Mouse (Mus musculus) MEL-GATA-1-ER (cell line): ENCODE results near the gene Mark2.

Experiments
- DNase-seq: peaks from one replicate; pipeline ENCODE4 v3.0.0-alpha.2; 2012; ENCODE audit warnings: low read depth; ENCODE audit errors: extremely low read depth

Gene Mark2

DNA sequence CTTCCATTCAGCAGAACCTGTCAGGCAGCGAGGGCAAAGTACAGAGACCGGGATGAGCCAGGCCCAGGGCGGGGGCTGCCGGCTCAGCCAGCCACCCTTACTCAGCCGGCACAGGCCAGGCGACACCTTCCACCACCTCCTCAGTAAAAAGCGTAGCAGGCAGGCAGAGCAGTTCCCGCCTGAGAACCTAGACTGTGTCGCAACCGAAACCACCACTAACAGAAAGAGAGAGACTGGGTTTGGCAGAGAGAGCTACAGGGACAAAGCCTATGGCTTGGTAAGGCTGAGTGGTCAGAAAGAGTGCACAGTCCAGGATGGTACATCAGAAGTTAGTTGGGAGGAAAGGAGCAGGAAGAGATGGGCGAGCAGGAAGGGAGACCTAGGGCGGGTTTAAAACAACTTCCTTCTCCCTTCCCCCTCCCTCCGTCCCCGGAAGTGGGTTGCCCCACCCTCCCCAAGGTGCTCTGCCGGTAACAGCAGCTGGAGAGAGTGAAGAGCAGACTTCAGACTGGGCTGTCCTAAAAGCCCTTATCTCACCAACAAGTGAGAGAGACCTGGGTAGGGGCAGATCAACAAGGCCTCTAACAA, 46.5 kb downstream of the Mark2 start:
- peak; percentile 57 for DNase-seq

- DNase-seq: no peak
Measured at GRCm38 (mm10) chr19:7294098-7294876, 47.4 kb downstream of the Mark2 start.

GRCm38 (mm10) chr19:7291958-7292709, 49.5 kb downstream of the Mark2 start:
- DNase-seq: no peak

DNA sequence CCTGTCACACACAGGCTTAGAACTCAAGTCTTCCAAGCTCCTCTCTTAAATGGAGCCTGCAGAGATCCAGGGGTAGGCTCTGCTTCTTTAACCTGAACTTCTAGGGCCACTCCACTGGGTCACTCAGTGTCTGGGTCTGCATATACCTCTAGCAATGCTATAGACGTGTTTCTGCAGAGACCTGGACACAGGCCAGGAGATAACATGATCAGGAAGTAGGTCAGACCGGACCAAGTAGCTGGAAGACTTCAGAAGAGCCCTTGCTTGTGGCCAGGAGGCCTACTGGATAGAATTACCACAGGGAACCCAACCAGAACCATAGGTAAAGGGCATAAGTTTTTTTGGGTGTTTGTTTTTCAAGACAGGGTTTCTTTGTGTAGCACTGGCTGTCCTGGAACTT, 51.9 kb downstream of the Mark2 start:
- DNase-seq: no peak

- no peak for DNase-seq
Measured at GRCm38 (mm10) chr19:7288288-7288687, 53.4 kb downstream of the Mark2 start.

GRCm38 (mm10) chr19:7286563-7287315, 54.9 kb downstream of the Mark2 start:
- no peak for DNase-seq

DNA sequence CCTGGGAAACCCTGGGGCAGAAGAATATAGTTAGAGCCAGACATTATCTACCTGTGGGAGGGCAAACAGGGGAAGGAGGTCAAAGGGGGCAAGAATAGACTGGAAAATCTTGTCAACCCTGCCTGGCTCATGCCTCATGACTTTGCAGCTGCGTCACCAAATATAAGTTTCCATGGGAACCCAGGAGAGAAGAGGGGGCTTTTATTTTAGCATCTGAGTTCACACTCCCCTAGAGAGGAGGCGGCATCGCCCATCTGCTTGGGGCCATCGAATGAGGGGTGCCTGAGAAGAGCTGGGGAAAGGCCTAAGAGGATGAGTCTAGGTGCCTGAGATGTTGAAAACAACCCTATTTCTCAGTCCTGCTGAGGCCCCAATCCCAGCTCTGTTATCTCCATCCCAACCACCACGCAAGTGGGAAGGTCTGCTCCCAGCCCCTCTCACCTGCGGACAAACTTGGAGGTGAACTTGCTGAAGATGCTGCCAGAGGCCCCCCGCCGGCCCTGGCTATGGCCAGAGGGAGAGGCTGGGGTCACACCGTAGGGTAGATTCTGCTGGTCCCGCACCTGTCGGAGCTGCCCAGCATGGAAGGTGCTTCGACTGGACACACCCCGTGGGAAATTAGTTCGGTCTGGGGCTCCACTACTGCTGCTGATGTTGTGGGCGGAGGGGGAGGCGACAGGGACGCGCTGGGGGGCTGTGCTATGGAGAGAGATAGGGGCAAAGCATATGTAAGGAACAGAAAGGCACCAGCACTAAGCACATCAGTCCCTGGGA, 60.9 kb downstream of the Mark2 start:
- DNase-seq: no peak

DNA sequence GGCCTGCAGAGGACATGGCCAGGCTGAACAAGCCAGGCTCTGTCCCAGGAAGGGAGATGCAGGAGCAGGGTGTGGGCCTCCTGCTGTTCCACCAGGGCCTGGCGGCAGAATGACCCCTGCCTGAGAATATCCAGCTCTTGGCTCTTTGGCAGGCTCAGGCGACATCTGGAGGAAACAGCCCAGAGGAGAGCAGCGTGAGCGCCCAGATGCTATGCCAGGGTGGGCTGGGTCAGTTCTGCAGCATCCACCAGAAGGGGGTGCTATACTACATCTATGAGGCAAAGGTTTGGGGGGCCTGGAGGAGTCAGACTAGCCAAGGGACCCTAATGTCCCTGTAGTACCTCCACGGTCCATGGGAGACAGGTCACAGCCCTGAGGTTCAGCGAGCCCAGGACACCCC, 62.5 kb downstream of the Mark2 start:
- no peak for DNase-seq

GRCm38 (mm10) chr19:7278200-7278906, 63.3 kb downstream of the Mark2 start:
- no peak for DNase-seq

DNA sequence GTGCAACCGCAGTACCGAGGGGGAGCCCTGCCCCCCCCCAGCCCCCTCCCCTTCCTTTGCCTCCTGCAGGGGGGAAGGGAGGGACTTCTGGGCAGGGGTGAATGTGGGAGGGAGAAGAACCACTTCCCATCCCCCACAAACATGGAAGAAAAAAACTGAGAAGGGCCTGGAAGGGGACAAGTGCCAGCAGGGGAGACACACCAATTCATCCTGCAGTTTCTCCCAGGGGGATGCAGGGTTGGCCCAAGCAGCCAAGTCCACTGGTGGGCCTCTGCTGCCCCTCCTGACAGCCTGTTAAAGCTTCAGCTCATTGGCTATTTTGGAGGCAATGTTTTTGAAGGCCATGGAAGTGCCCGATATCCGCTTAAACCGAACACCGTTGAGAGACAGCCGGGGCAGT, 64.9 kb downstream of the Mark2 start:
- no peak for DNase-seq

GRCm38 (mm10) chr19:7276053-7276659, 65.5 kb downstream of the Mark2 start:
- DNase-seq: no peak

GRCm38 (mm10) chr19:7275131-7275789, 66.4 kb downstream of the Mark2 start:
- no peak for DNase-seq

DNA sequence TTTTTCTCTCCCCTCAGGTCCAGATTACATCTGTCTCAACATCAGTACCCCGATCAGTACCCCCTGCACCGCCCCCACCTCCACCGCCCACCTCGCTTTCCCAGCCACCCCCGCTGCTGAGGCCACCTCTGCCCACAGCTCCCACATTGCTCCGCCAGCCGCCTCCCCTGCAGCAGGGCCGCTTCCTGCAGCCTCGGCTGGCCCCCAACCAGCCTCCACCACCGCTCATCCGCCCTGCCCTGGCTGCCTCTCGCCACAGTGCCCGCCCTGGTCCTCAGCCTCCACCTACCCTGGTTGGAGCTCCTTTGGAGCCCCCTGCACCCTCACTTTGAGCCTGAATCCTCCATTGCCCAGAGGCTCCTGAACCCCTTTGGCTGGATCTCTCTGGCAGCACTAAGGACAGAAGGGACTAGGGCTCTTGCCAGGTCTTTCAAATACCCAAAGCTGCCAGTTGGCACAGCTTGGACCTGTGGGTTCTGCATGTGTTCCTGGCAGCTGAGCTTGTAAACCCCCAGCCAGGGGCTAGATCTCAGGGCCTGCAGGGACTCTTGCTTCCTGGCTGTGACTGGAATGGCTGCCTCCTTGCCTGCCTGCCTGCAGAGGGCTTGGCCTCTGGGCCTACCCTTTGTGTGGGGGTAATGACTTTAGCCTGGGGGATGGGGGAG, 67.2 kb downstream of the Mark2 start:
- DNase-seq: no peak

DNA sequence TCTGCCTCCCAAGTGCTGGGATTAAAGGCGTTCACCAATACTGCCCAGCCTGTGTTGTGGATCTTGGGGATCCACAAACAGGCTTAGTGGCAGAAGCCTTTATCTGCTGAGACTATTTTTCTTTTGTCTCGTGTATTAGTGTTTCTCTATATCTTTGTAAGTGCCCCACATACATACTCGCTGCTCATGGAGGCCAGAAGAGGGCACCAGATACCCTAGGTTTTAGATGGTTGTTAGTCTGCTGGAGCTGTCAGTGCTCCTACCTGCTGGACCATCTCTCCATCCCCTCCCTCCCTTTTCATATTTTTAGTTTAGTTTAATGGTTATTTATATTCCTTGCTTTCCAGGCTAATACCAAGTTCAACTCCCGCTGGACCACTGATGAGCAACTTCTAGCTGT, 68.2 kb downstream of the Mark2 start:
- no peak for DNase-seq

DNA sequence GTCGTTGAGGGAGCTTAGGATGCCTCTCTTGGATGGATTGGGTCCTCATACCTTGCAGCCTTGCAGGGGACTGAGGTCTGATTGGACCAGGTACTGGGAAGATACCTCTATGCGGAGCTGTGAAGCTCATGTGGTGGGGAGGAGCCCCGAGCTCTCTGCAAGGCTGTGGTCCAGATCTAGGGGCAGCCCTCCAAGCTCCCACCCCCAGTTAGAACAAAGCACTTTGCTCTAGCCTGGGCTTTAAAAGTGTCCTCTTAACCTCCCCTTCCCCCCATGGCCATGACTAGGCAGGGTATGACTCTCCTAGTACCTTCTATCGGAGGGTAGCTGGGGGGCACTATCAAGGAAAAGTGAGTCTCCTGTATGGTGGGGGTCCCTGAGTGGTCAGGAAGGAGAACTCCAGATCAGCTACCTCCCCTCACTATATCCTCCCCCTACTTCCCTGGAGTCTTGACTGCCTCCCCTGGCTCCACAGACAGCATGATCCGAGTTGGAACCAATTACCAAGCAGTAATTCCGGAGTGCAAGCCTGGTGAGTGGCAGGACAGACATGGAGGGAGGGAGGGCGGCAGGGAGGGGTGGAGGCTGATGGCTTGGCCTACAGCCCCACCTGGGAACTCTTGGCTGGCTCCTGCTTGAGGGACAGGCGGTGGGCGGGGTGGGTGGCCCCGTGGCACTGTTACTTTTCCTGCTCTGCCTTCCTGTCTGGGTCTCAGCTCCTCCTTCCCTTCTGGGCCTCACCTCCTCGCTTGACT, 72.2 kb downstream of the Mark2 start:
- no peak for DNase-seq

- DNase-seq: peak; percentile 44
Measured at GRCm38 (mm10) chr19:7268722-7269090, 73.0 kb downstream of the Mark2 start.

GRCm38 (mm10) chr19:7267781-7268721, 73.6 kb downstream of the Mark2 start:
- DNase-seq: peak; percentile 48
